Mouse (Mus musculus) small intestine, adult 2 months (tissue): ENCODE measurements at regions not wholly inside any gene's neighbourhood (a gene's known extent, or its start where the extent isn't known, plus 50 kb on each side); places are given as distances from the start of the nearest gene placed in this dataset.

Experiments used
- CTCF ChIP-seq: fragments of 200-500 bp; IDR thresholded peaks from 2 replicates; pipeline ENCODE4 v1.5.1; 2012; ENCODE audit warnings: low read depth, mild to moderate bottlenecking, control low read depth, inconsistent platforms, low read length, moderate library complexity, mixed read lengths; ENCODE audit not compliant: insufficient replicate concordance, insufficient read length; ENCODE audit errors: extremely low read depth
- POLR2A ChIP-seq: fragments of 200-500 bp; IDR thresholded peaks from 2 replicates; pipeline ENCODE4 v1.6.1; 2012; ENCODE audit warnings: low read depth, mild to moderate bottlenecking, control low read depth, inconsistent platforms, low read length, moderate library complexity

DNA sequence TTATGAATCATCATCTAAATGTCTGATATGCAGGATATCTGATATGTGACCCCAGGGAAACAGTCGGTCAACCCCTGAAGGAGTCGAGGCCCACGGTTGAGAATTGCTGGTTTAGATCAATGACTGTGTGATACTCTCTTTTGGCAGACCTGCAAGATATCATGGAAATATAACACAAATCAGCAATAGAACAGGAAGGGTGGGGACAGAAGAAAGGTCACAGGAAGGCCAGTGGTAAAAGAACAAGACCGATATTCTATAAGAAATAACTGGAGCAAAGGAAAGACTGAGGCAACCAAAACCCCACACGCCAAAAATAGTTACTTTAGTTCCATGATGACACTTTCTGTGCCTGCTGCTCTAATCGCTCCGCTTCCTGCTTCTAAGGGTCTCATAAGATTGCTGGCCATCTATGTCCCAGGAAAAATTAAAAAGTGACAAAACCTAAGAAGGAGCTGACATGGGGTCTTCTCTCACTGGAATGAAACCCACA lies 103.2 kb downstream of the Nfkbiz start:
- TF ChIP-seq CTCF, result no peak
- TF ChIP-seq POLR2A, result no peak
